ENCODE assay signal across 31 mouse cellular contexts in the genomic region with DNA sequence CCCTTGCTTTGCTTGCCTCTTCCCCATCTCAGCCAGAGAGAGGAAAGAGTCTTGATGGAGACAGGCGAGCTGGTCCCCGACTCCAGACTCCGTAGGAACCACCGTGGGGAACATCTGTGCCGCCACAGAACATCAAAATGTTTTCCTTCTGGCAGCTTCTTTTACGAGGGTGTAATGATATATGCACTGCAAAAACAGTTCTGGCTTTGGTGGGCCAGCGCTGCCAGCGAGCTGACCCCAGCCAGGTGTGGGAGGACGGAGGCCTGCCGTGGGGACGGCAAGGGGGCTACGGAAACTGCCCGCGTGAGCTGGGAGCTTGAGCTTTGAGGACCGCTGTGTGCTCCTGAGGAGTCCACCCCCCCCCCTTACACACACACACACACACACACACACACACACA. TPM values are rescaled to one million over a fixed set of nuclear protein-coding genes. Genes with fewer than 3 reads are reported as not detected.
DNase-seq lines count a peak whose midpoint lies in the region; ATAC-seq and TF ChIP-seq lines count a peak whose summit lies in the region.
"Had no signal": no experiment of that assay in that cellular context is flagged by ENCODE, and none has a peak within 500 bp of the region (broad histone marks: within the 10 kb centered on the region; RNA-seq: fewer than 3 reads in every experiment).

No protein-coding gene starts in this region.

- no peak overlapping the region for H3K4me3 ChIP-seq in forebrain, embryonic 14.5 days (ENCODE audit: low read depth, low read length)
- no peak overlapping the region for H3K4me3 ChIP-seq in forebrain, postnatal 0 days (ENCODE audit: low read depth, low read length)
- H3K4me3 ChIP-seq in layer of hippocampus, adult 2 months = no peak overlapping the region
- no peak overlapping the region for H3K4me3 ChIP-seq in limb, embryonic 14.5 days (replicated peaks; ENCODE audit: low read length)
- H3K4me3 ChIP-seq: embryonic facial prominence, embryonic 15.5 days; left cerebral cortex, adult 2 months; liver, embryonic 12.5 days; midbrain, embryonic 13.5 days; neural tube, embryonic 15.5 days had no signal

- no peak for ATAC-seq in forebrain, embryonic 14.5 days
- ATAC-seq in forebrain, postnatal 0 days = no peak
- 0 out of 2 replicates have a peak, but pooled peaks have one; percentile 16 for ATAC-seq in limb, embryonic 14.5 days (ENCODE audit: low FRiP score, low read depth)
- ATAC-seq: forebrain, embryonic 16.5 days; intestine, postnatal 0 days; liver, embryonic 12.5 days; liver, postnatal 0 days; lung, postnatal 0 days; midbrain, embryonic 13.5 days had no signal

- no peak for TF ChIP-seq CTCF in forebrain, postnatal 0 days (IDR thresholded peaks at IDR 0.05; ENCODE audit: low read depth)
- TF ChIP-seq CTCF in layer of hippocampus, adult 2 months (conservative IDR thresholded peaks at IDR 0.05) = no peak

- H3K4me2 ChIP-seq in forebrain, embryonic 14.5 days (ENCODE audit: low read length) = no peak overlapping the region
- H3K4me2 ChIP-seq in forebrain, postnatal 0 days (ENCODE audit: low read depth) = no peak overlapping the region
- no peak overlapping the region for H3K4me2 ChIP-seq in limb, embryonic 14.5 days (replicated peaks; ENCODE audit: low read depth, low read length, severe bottlenecking)
- H3K4me2 ChIP-seq: embryonic facial prominence, embryonic 15.5 days; heart, embryonic 11.5 days; hindbrain, embryonic 14.5 days; liver, embryonic 12.5 days; midbrain, embryonic 13.5 days; neural tube, embryonic 15.5 days had no signal

- peaks cover 64% of the 10 kb centered on the region for H3K36me3 ChIP-seq in forebrain, embryonic 14.5 days (ENCODE audit: control insufficient read depth, insufficient read depth, low read length)
- peaks cover 69% of the 10 kb centered on the region for H3K36me3 ChIP-seq in forebrain, postnatal 0 days (ENCODE audit: insufficient read depth)
- peaks cover 72% of the 10 kb centered on the region for H3K36me3 ChIP-seq in limb, embryonic 14.5 days (ENCODE audit: control insufficient read depth, insufficient read depth, low read length)

- no peaks in the 10 kb centered on the region for H3K4me1 ChIP-seq in forebrain, embryonic 14.5 days (ENCODE audit: control insufficient read depth, insufficient read depth, low read length)
- no peaks in the 10 kb centered on the region for H3K4me1 ChIP-seq in forebrain, postnatal 0 days (ENCODE audit: insufficient read depth)
- H3K4me1 ChIP-seq in limb, embryonic 14.5 days (ENCODE audit: control insufficient read depth, insufficient read depth, low read length) = peaks cover 30% of the 10 kb centered on the region
- H3K4me1 ChIP-seq: liver, embryonic 12.5 days; midbrain, embryonic 13.5 days had no signal

- TF ChIP-seq POLR2A in limb, embryonic 14.5 days (IDR thresholded peaks at IDR 0.05; ENCODE audit: borderline replicate concordance, extremely low read depth, insufficient read depth, insufficient read length) = no peak

- DNase-seq in forebrain, embryonic 14.5 days (ENCODE audit: low spot score) = no peak
- DNase-seq in forebrain, postnatal 0 days = no peak
- DNase-seq in layer of hippocampus, adult 2 months (ENCODE audit: low spot score in 2 of 2) = no peak
- DNase-seq in layer of hippocampus, postnatal 25 days (ENCODE audit: extremely low spot score in 1 of 2, low spot score in 1 of 2) = no peak
- peak; percentile 60 for DNase-seq in forelimb bud, embryonic 11.5 days (ENCODE audit: low read depth, low spot score)
- no peak for DNase-seq in limb, embryonic 14.5 days (ENCODE audit: low spot score)
- DNase-seq in heart, postnatal 10 days = no peak
- no peak for DNase-seq in B cell, adult 2 months
- DNase-seq: adrenal gland, adult 2 months; adrenal gland, postnatal 36 days; cerebellum, adult 2 months; cerebellum, postnatal 14 days; gastrocnemius, postnatal 36 days; heart, adult 18-20 months; heart, postnatal 4 days; liver, postnatal 0 days; lung, postnatal 4 days; retina, postnatal 1 day; right cerebral cortex, postnatal 14 days; thymus, postnatal 4 days had no signal

- WGBS in forebrain, embryonic 14.5 days = 91% methylated on average over 15 of the region's 15 CpGs
- 84% methylated on average over 15 of the region's 15 CpGs for WGBS in forebrain, postnatal 0 days
- WGBS in limb, embryonic 14.5 days = 18% methylated on average over 15 of the region's 15 CpGs

- intact Hi-C loops in heart, postnatal 10 days (cut with DNase I) = no loop called here

- H3K9ac ChIP-seq in forebrain, embryonic 14.5 days (ENCODE audit: low read length) = no peak overlapping the region
- no peak overlapping the region for H3K9ac ChIP-seq in forebrain, postnatal 0 days
- H3K9ac ChIP-seq in limb, embryonic 14.5 days (ENCODE audit: low read depth, low read length, severe bottlenecking) = no peak overlapping the region
- H3K9ac ChIP-seq: embryonic facial prominence, embryonic 15.5 days; hindbrain, embryonic 14.5 days; liver, embryonic 12.5 days; liver, postnatal 0 days; midbrain, embryonic 13.5 days; neural tube, embryonic 15.5 days had no signal

- H3K27ac ChIP-seq in forebrain, embryonic 14.5 days (ENCODE audit: low read depth, low read length) = peak overlapping the region; percentile 5; the same call in 1 of the 2 replicates
- no peak overlapping the region for H3K27ac ChIP-seq in forebrain, postnatal 0 days (ENCODE audit: low read depth, low read length)
- peak overlapping the region; percentile 57 for H3K27ac ChIP-seq in layer of hippocampus, adult 2 months
- H3K27ac ChIP-seq in limb, embryonic 14.5 days (replicated peaks; ENCODE audit: low read depth, low read length) = 0 out of 2 replicates have a peak overlapping the region, but pooled peaks have one; percentile 7
- H3K27ac ChIP-seq: embryonic facial prominence, embryonic 15.5 days; hindbrain, embryonic 14.5 days; left cerebral cortex, adult 2 months; liver, embryonic 12.5 days; midbrain, embryonic 13.5 days; neural tube, embryonic 15.5 days had no signal

- no peaks in the 10 kb centered on the region for H3K9me3 ChIP-seq in forebrain, embryonic 14.5 days (replicated peaks; ENCODE audit: control insufficient read depth, low read length)
- no peaks in the 10 kb centered on the region for H3K9me3 ChIP-seq in forebrain, postnatal 0 days (ENCODE audit: low read length)
- no peaks in the 10 kb centered on the region for H3K9me3 ChIP-seq in limb, embryonic 14.5 days (ENCODE audit: control insufficient read depth, low read length)
- H3K9me3 ChIP-seq: embryonic facial prominence, embryonic 15.5 days; liver, embryonic 12.5 days; megakaryocyte, embryonic 14.5 days; midbrain, embryonic 13.5 days; neural tube, embryonic 15.5 days had no signal

- no peaks in the 10 kb centered on the region for H3K27me3 ChIP-seq in forebrain, embryonic 14.5 days (replicated peaks; ENCODE audit: control insufficient read depth, insufficient read depth, low read length)
- H3K27me3 ChIP-seq in forebrain, postnatal 0 days (ENCODE audit: insufficient read depth, low read length) = no peaks in the 10 kb centered on the region
- no peaks in the 10 kb centered on the region for H3K27me3 ChIP-seq in limb, embryonic 14.5 days (ENCODE audit: control insufficient read depth, insufficient read depth, low read length)
- H3K27me3 ChIP-seq: embryonic facial prominence, embryonic 15.5 days; liver, embryonic 12.5 days; megakaryocyte, embryonic 14.5 days; midbrain, embryonic 13.5 days; neural tube, embryonic 15.5 days had no signal

RNA-seq across cellular contexts. Expression of gene Pqlc2, which starts 25.6 kb away (rescaled TPM):
- 8.9 and 10.5 TPM in 2 replicates for polyA plus RNA-seq in forebrain, embryonic 14.5 days (2014; fragmentation: Nextera tagmentation; extraction: Ambion mirVana)
- total RNA-seq in forebrain, postnatal 0 days (2014; rRNA removed) = 14.2 and 15.3 TPM in 2 replicates
- 10.0 and 12.1 TPM in 2 replicates for polyA plus RNA-seq in forebrain, postnatal 0 days (2015; fragmentation: Nextera tagmentation; extraction: Ambion mirVana)
- 10 to 100 TPM; 12.5 to 13.3 TPM for total RNA-seq in layer of hippocampus, adult 2 months (2021)
- total RNA-seq in layer of hippocampus, postnatal 25 days (2021) = 10 to 100 TPM; 11.6 to 12.3 TPM
- polyA plus RNA-seq in limb, embryonic 14.5 days (2012; rRNA removed) = 20.7 and 30.7 TPM in 2 replicates
- 12.9 and 15.4 TPM in 2 replicates for polyA plus RNA-seq in limb, embryonic 14.5 days (2014; fragmentation: Nextera tagmentation; extraction: Ambion mirVana)
- total RNA-seq in heart, postnatal 10 days (2021) = 1 to 10 TPM; 5.7 to 6.4 TPM

RNA-seq across cellular contexts. Expression of gene Akr7a5, which starts 25.7 kb away (rescaled TPM):
- 56.6 and 59.4 TPM in 2 replicates for polyA plus RNA-seq in forebrain, embryonic 14.5 days (2014; fragmentation: Nextera tagmentation; extraction: Ambion mirVana)
- total RNA-seq in forebrain, postnatal 0 days (2014; rRNA removed) = 41.1 and 49.7 TPM in 2 replicates
- polyA plus RNA-seq in forebrain, postnatal 0 days (2015; fragmentation: Nextera tagmentation; extraction: Ambion mirVana) = 58.1 and 60.6 TPM in 2 replicates
- total RNA-seq in layer of hippocampus, adult 2 months (2021) = 10 to 100 TPM; 31.6 to 32.9 TPM
- 10 to 100 TPM; 30.5 to 37.9 TPM for total RNA-seq in layer of hippocampus, postnatal 25 days (2021)
- 28.5 and 38.8 TPM in 2 replicates for polyA plus RNA-seq in limb, embryonic 14.5 days (2012; rRNA removed)
- 84.8 and 98.0 TPM in 2 replicates for polyA plus RNA-seq in limb, embryonic 14.5 days (2014; fragmentation: Nextera tagmentation; extraction: Ambion mirVana)
- total RNA-seq in heart, postnatal 10 days (2021) = 10 to 100 TPM; 33.6 to 37.2 TPM
